Mouse (Mus musculus): Measurements from ENCODE around the gene Col25a1. TPM values are rescaled to one million over a fixed set of nuclear protein-coding genes. Genes with fewer than 3 reads are reported as not detected.

The Col25a1 gene
- polyA plus RNA-seq, 1 experiment = 9.1 TPM

GRCm38 (mm10) chr3:130378626-130379025 lies 247.3 kb downstream of the Col25a1 start:
- H3K4me1 ChIP-seq (ENCODE audit: control insufficient read depth, insufficient read depth, low read length) = no peaks in the 10 kb centered on the region
- no peak overlapping the region for H3K27ac ChIP-seq (ENCODE audit: insufficient read depth, low read length)
- no peak overlapping the region for H3K4me3 ChIP-seq (ENCODE audit: insufficient read depth, low read length)
- no peak for TF ChIP-seq POLR2A (IDR thresholded peaks at IDR 0.05; ENCODE audit: extremely low read depth, insufficient read depth, low read length)
- TF ChIP-seq CTCF (IDR thresholded peaks at IDR 0.05; ENCODE audit: extremely low read depth, insufficient read depth, low read length) = no peak

DNA sequence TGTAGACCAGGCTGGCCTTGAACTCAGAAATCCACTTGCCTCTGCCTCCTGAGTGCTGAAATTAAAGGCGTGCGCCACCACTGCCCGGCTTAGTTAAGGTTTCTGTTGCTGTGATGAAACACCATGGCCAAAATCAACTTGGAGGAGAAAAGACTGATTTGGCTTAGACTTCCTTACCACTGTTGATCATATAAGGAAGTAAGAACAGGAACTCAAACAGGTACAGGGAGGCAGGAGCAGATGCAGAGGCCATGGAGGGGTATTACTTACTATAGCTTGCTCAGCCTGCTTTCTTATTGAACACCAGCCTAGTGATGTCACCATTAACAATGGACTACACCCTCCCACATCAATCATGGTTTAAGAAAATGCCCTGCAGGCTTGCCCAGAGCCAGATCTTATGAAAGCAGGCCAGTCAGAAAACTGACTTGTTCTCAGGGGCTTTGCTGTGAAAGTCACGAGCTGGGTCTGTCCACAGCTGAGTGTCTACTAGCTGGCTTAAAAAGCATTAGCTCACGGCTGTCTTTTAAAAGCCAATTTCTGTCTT lies 249.1 kb downstream of the Col25a1 start:
- H3K27ac ChIP-seq (ENCODE audit: insufficient read depth, low read length) = no peak overlapping the region
- TF ChIP-seq POLR2A (IDR thresholded peaks at IDR 0.05; ENCODE audit: extremely low read depth, insufficient read depth, low read length) (no peak), CTCF (IDR thresholded peaks at IDR 0.05; ENCODE audit: extremely low read depth, insufficient read depth, low read length) (no peak)
- no peak overlapping the region for H3K4me3 ChIP-seq (ENCODE audit: insufficient read depth, low read length)
- no peaks in the 10 kb centered on the region for H3K4me1 ChIP-seq (ENCODE audit: control insufficient read depth, insufficient read depth, low read length)

- no peaks in the 10 kb centered on the region for H3K4me1 ChIP-seq (ENCODE audit: control insufficient read depth, insufficient read depth, low read length)
- no peak overlapping the region for H3K27ac ChIP-seq (ENCODE audit: insufficient read depth, low read length)
- TF ChIP-seq CTCF (IDR thresholded peaks at IDR 0.05; ENCODE audit: extremely low read depth, insufficient read depth, low read length) = no peak
- no peak for TF ChIP-seq POLR2A (IDR thresholded peaks at IDR 0.05; ENCODE audit: extremely low read depth, insufficient read depth, low read length)
- no peak overlapping the region for H3K4me3 ChIP-seq (ENCODE audit: insufficient read depth, low read length)
Measured at GRCm38 (mm10) chr3:130381691-130382090, 250.4 kb downstream of the Col25a1 start.

GRCm38 (mm10) chr3:130385856-130386255 lies 254.6 kb downstream of the Col25a1 start:
- H3K4me3 ChIP-seq (ENCODE audit: insufficient read depth, low read length) = no peak overlapping the region
- H3K4me1 ChIP-seq (ENCODE audit: control insufficient read depth, insufficient read depth, low read length) = no peaks in the 10 kb centered on the region
- no peak overlapping the region for H3K27ac ChIP-seq (ENCODE audit: insufficient read depth, low read length)
- TF ChIP-seq POLR2A (IDR thresholded peaks at IDR 0.05; ENCODE audit: extremely low read depth, insufficient read depth, low read length) = no peak
- no peak for TF ChIP-seq CTCF (IDR thresholded peaks at IDR 0.05; ENCODE audit: extremely low read depth, insufficient read depth, low read length)

- no peak overlapping the region for H3K27ac ChIP-seq (ENCODE audit: insufficient read depth, low read length)
- TF ChIP-seq POLR2A (IDR thresholded peaks at IDR 0.05; ENCODE audit: extremely low read depth, insufficient read depth, low read length) (no peak), CTCF (IDR thresholded peaks at IDR 0.05; ENCODE audit: extremely low read depth, insufficient read depth, low read length) (no peak)
- no peaks in the 10 kb centered on the region for H3K4me1 ChIP-seq (ENCODE audit: control insufficient read depth, insufficient read depth, low read length)
- H3K4me3 ChIP-seq (ENCODE audit: insufficient read depth, low read length) = no peak overlapping the region
Measured at GRCm38 (mm10) chr3:130387156-130387555, 255.9 kb downstream of the Col25a1 start.

DNA sequence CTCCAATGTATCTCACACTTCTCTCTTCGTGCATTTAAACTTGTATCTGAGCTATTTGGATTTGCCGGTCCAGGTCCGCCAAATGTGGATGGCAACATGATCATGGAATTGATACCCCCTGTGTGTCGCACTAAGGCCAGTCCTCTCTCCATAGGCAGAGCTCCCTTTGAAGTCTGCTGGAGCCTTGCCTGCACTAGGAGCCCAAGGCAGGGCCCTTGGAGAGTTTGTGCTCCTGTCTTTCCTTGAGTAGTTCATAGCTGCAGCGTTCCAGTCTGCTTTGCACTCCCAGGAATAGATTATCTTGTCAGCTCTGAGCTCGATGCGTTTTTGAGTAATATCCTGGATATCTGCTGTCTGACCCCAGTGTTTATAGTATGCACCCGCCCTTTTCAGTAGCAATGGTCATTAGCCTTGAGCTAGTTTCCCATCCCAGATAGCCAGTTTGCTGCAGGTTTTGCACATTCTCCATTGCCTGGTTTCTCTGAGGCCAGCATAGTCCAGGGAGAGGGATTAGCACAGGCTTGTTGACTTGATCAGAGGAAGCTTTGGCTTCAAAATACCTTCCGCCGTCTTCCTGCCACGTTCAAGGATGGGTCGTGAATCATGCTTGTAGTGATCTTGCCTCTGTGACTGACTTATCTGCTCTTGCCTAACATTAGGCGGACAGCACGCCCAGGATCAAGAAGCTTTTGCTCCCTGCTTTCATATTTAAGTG lies 258.1 kb downstream of the Col25a1 start:
- TF ChIP-seq CTCF (IDR thresholded peaks at IDR 0.05; ENCODE audit: extremely low read depth, insufficient read depth, low read length) = no peak
- TF ChIP-seq POLR2A (IDR thresholded peaks at IDR 0.05; ENCODE audit: extremely low read depth, insufficient read depth, low read length) = no peak
- no peaks in the 10 kb centered on the region for H3K4me1 ChIP-seq (ENCODE audit: control insufficient read depth, insufficient read depth, low read length)
- no peak overlapping the region for H3K27ac ChIP-seq (ENCODE audit: insufficient read depth, low read length)
- H3K4me3 ChIP-seq (ENCODE audit: insufficient read depth, low read length) = no peak overlapping the region

DNA sequence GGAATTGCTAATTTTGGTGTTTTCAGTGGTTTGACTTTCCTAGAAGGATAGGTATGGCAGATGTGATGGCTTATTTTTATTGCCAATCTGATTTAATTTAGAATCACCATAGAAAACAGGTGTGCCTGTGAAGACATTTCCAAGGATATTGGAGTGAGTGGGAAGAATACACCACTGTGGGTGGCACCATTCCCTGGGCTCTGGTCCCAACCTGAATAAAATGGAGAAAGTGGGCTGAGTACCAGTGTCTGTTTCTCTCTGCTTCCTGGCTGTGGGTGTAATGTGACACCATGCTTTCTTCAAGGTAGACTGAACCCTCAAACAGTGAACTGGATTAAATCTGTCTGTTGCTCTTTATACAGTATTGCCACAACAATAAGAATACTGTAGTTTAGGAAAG lies 265.3 kb downstream of the Col25a1 start:
- Histone ChIP-seq H3K4me1 (ENCODE audit: control insufficient read depth, insufficient read depth, low read length) (peaks cover 2% of the 10 kb centered on the region; the same call in 1 of the 2 replicates), H3K27ac (ENCODE audit: insufficient read depth, low read length) (no peak overlapping the region), H3K4me3 (ENCODE audit: insufficient read depth, low read length) (no peak overlapping the region)
- TF ChIP-seq POLR2A (IDR thresholded peaks at IDR 0.05; ENCODE audit: extremely low read depth, insufficient read depth, low read length) (no peak), CTCF (IDR thresholded peaks at IDR 0.05; ENCODE audit: extremely low read depth, insufficient read depth, low read length) (no peak)

- TF ChIP-seq CTCF (IDR thresholded peaks at IDR 0.05; ENCODE audit: extremely low read depth, insufficient read depth, low read length) (no peak), POLR2A (IDR thresholded peaks at IDR 0.05; ENCODE audit: extremely low read depth, insufficient read depth, low read length) (no peak)
- H3K27ac ChIP-seq (ENCODE audit: insufficient read depth, low read length) = no peak overlapping the region
- H3K4me3 ChIP-seq (ENCODE audit: insufficient read depth, low read length) = 0 out of 2 replicates have a peak overlapping the region, but pooled peaks have one; percentile 17
- peaks cover 2% of the 10 kb centered on the region; the same call in 1 of the 2 replicates for H3K4me1 ChIP-seq (ENCODE audit: control insufficient read depth, insufficient read depth, low read length)
Measured at GRCm38 (mm10) chr3:130400716-130401559, 269.6 kb downstream of the Col25a1 start.

DNA sequence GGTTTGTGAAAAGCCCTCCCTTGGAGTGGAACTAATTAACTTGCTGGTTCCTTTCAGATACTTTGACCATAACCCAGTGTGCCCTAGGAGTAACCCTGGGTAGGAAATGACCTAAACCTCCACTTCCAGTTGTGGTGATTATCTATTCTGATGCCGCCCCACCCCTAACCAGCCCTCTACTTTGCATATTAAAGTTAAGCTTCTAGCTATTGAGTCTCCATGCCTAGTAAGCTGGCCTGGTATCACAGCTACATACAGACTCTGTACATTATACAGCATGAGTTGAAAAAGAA lies 270.2 kb downstream of the Col25a1 start:
- TF ChIP-seq CTCF (IDR thresholded peaks at IDR 0.05; ENCODE audit: extremely low read depth, insufficient read depth, low read length) = no peak
- no peak for TF ChIP-seq POLR2A (IDR thresholded peaks at IDR 0.05; ENCODE audit: extremely low read depth, insufficient read depth, low read length)
- H3K27ac ChIP-seq (ENCODE audit: insufficient read depth, low read length) = no peak overlapping the region
- H3K4me3 ChIP-seq (ENCODE audit: insufficient read depth, low read length) = no peak overlapping the region
- H3K4me1 ChIP-seq (ENCODE audit: control insufficient read depth, insufficient read depth, low read length) = peaks cover 2% of the 10 kb centered on the region; the same call in 1 of the 2 replicates
